Mouse (Mus musculus): ENCODE results near the gene Mrpl20.
A peak's percentile ranks its signal among the peaks of the same experiment; 100 is the strongest.

DNA sequence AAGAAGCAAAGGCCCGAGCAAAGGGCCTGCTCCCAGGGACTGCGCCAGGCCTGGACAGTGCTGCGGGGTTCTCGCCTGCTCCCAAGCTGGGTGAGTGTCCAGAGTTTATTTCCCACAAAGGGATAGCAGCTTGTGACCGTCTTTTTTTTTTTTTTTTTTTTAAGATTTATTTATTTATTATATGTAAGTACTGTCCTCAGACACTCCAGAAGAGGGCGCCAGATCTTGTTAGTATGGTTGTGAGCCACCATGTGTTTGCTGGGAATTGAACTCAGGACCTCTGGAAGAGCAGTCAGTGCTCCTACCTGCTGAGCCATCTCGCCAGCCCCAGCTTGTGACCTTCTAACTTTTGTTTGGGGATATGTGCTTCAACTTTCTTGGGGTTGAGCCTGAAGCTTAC lies 18.3 kb downstream of the Mrpl20 start:
- no peak for TF ChIP-seq EP300 (IDR thresholded peaks at IDR 0.05; ENCODE audit: low read depth in 1 of 2, low read length in 2 of 2)
- no peak for TF ChIP-seq POLR2A (IDR thresholded peaks at IDR 0.05; ENCODE audit: control insufficient read depth in 1 of 2, insufficient read depth in 1 of 2, low read depth in 1 of 2, low read length in 2 of 2, poor library complexity in 1 of 2)
- TF ChIP-seq CTCF (IDR thresholded peaks at IDR 0.05 in 2 of 3, conservative IDR thresholded peaks at IDR 0.05 in 1 of 3; ENCODE audit: control insufficient read depth in 1 of 3, insufficient read depth in 1 of 3, low read depth in 2 of 3, low read length in 3 of 3, poor library complexity in 1 of 3, severe bottlenecking in 1 of 3): peak in 1 of 3 experiments; percentile 14; a peak in 1 of 6 replicates
- no peak for TF ChIP-seq KAT2A (conservative IDR thresholded peaks at IDR 0.05; ENCODE audit: low read depth, low read length)
- TF ChIP-seq TBP (IDR thresholded peaks at IDR 0.05; ENCODE audit: low read depth, low read length): no peak
- no peak for TF ChIP-seq MXI1 (IDR thresholded peaks at IDR 0.05; ENCODE audit: low read depth, low read length)
- no peak for TF ChIP-seq CHD1 (IDR thresholded peaks at IDR 0.05; ENCODE audit: low read depth, low read length)

Measured in MEL (cell line).